Mouse (Mus musculus): ENCODE measurements around the gene Mfap1a. TPM values are rescaled to one million over a fixed set of nuclear protein-coding genes. Genes with fewer than 3 reads are reported as not detected.
"Not testable (repeated sequence)": the region's sequence is repeated elsewhere in the genome, so short reads cannot be mapped to it uniquely, and the experiment has no call there.

Gene Mfap1a
- total and polyA plus RNA-seq, 2 experiments = 1.2 to 9.7 TPM

DNA sequence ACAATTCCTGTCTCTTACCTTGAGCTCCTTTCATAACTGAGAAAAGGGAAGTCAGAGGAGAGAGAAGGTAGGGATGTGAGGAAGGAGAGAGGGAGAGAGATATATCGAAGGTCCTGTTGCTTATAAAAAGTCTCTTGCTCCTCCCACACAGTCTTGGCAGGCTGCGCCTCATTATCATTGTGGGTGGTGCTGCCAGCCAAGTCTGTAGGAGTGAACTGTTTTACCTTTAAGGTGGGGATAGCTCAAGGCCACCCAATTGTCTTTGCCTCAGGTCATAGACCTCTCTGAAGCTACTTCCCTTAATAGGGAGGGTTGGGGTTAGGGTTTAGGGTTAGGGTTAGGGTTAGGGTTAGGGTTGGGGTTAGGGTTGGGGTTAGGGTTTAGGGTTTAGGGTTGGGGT lies 15.5 kb upstream of the Mfap1a start:
- Histone ChIP-seq H3K27ac (replicated peaks; ENCODE audit: insufficient read depth, low read depth, low read length) (no peak overlapping the region), H3K79me2 (ENCODE audit: control insufficient read depth, insufficient read depth, low read length) (no peaks in the 10 kb centered on the region), H3K36me3 (ENCODE audit: control insufficient read depth, insufficient read depth, low read length) (no peaks in the 10 kb centered on the region; the same call in 1 of the 2 replicates), H3K9ac (ENCODE audit: low read depth, low read length) (no peak overlapping the region), H3K27me3 (ENCODE audit: control insufficient read depth, insufficient read depth, low read length) (no peaks in the 10 kb centered on the region), H3K4me3 (ENCODE audit: insufficient read depth, low read depth, low read length) (no peak overlapping the region), H3K4me1 (ENCODE audit: control insufficient read depth, insufficient read depth, low read length) (no peaks in the 10 kb centered on the region)
- WGBS = 89% methylated on average over 2 of the region's 2 CpGs
- DNase-seq (ENCODE audit: extremely low read depth, low read depth, low spot score) = no peak
- TF ChIP-seq CTCF (IDR thresholded peaks at IDR 0.05; ENCODE audit: low read depth, low read length) = no peak
- no peak for TF ChIP-seq POLR2A (IDR thresholded peaks at IDR 0.05; ENCODE audit: extremely low read depth, insufficient read depth, low read length)

GRCm38 (mm10) chr2:121518711-121519110 lies 12.2 kb upstream of the Mfap1a start:
- not testable (repeated sequence) for H3K27me3 ChIP-seq (ENCODE audit: control insufficient read depth, insufficient read depth, low read length); H3K9ac ChIP-seq (ENCODE audit: low read depth, low read length); H3K4me1 ChIP-seq (ENCODE audit: control insufficient read depth, insufficient read depth, low read length); H3K27ac ChIP-seq (replicated peaks; ENCODE audit: insufficient read depth, low read depth, low read length); H3K36me3 ChIP-seq (ENCODE audit: control insufficient read depth, insufficient read depth, low read length); DNase-seq (ENCODE audit: extremely low read depth, low read depth, low spot score); H3K4me3 ChIP-seq (ENCODE audit: insufficient read depth, low read depth, low read length); H3K79me2 ChIP-seq (ENCODE audit: control insufficient read depth, insufficient read depth, low read length)
- 93% methylated on average over 4 of the region's 4 CpGs for WGBS

- H3K9ac ChIP-seq (ENCODE audit: low read depth, low read length) = no peak overlapping the region
- H3K27ac ChIP-seq (replicated peaks; ENCODE audit: insufficient read depth, low read depth, low read length) = no peak overlapping the region
- H3K4me1 ChIP-seq (ENCODE audit: control insufficient read depth, insufficient read depth, low read length) = no peaks in the 10 kb centered on the region
- no peaks in the 10 kb centered on the region; the same call in 1 of the 2 replicates for H3K36me3 ChIP-seq (ENCODE audit: control insufficient read depth, insufficient read depth, low read length)
- no peak overlapping the region for H3K4me3 ChIP-seq (ENCODE audit: insufficient read depth, low read depth, low read length)
- H3K79me2 ChIP-seq (ENCODE audit: control insufficient read depth, insufficient read depth, low read length) = no peaks in the 10 kb centered on the region
- TF ChIP-seq CTCF (IDR thresholded peaks at IDR 0.05; ENCODE audit: low read depth, low read length) = no peak
- TF ChIP-seq POLR2A (IDR thresholded peaks at IDR 0.05; ENCODE audit: extremely low read depth, insufficient read depth, low read length) = no peak
- no peak for DNase-seq (ENCODE audit: extremely low read depth, low read depth, low spot score)
- H3K27me3 ChIP-seq (ENCODE audit: control insufficient read depth, insufficient read depth, low read length) = no peaks in the 10 kb centered on the region
- WGBS = 92% methylated on average over 5 of the region's 5 CpGs
Observed at GRCm38 (mm10) chr2:121518106-121518505, 11.6 kb upstream of the Mfap1a start.

- no peaks in the 10 kb centered on the region for H3K36me3 ChIP-seq (ENCODE audit: control insufficient read depth, insufficient read depth, low read length)
- no peak overlapping the region for H3K27ac ChIP-seq (replicated peaks; ENCODE audit: insufficient read depth, low read depth, low read length)
- WGBS = 92% methylated on average over 4 of the region's 4 CpGs
- no peak overlapping the region for H3K4me3 ChIP-seq (ENCODE audit: insufficient read depth, low read depth, low read length)
- no peaks in the 10 kb centered on the region for H3K79me2 ChIP-seq (ENCODE audit: control insufficient read depth, insufficient read depth, low read length)
- H3K4me1 ChIP-seq (ENCODE audit: control insufficient read depth, insufficient read depth, low read length) = no peaks in the 10 kb centered on the region
- no peaks in the 10 kb centered on the region for H3K27me3 ChIP-seq (ENCODE audit: control insufficient read depth, insufficient read depth, low read length)
- H3K9ac ChIP-seq (ENCODE audit: low read depth, low read length) = no peak overlapping the region
- TF ChIP-seq CTCF (IDR thresholded peaks at IDR 0.05; ENCODE audit: low read depth, low read length) (no peak), POLR2A (IDR thresholded peaks at IDR 0.05; ENCODE audit: extremely low read depth, insufficient read depth, low read length) (no peak)
- DNase-seq (ENCODE audit: extremely low read depth, low read depth, low spot score) = no peak
Observed at GRCm38 (mm10) chr2:121514211-121514610, 7.7 kb upstream of the Mfap1a start.

- 97% methylated on average over 5 of the region's 5 CpGs for WGBS
- DNase-seq (ENCODE audit: extremely low read depth, low read depth, low spot score); H3K4me3 ChIP-seq (ENCODE audit: insufficient read depth, low read depth, low read length); H3K79me2 ChIP-seq (ENCODE audit: control insufficient read depth, insufficient read depth, low read length); H3K36me3 ChIP-seq (ENCODE audit: control insufficient read depth, insufficient read depth, low read length); H3K27me3 ChIP-seq (ENCODE audit: control insufficient read depth, insufficient read depth, low read length); H3K9ac ChIP-seq (ENCODE audit: low read depth, low read length); H3K27ac ChIP-seq (replicated peaks; ENCODE audit: insufficient read depth, low read depth, low read length); H3K4me1 ChIP-seq (ENCODE audit: control insufficient read depth, insufficient read depth, low read length): not testable (repeated sequence)
Observed at GRCm38 (mm10) chr2:121512991-121513765, 6.7 kb upstream of the Mfap1a start.

GRCm38 (mm10) chr2:121511401-121511800 lies 4.9 kb upstream of the Mfap1a start:
- TF ChIP-seq POLR2A (IDR thresholded peaks at IDR 0.05; ENCODE audit: extremely low read depth, insufficient read depth, low read length) = no peak
- no peak for TF ChIP-seq CTCF (IDR thresholded peaks at IDR 0.05; ENCODE audit: low read depth, low read length)
- 94% methylated on average over 8 of the region's 8 CpGs for WGBS
- Histone ChIP-seq H3K36me3 (ENCODE audit: control insufficient read depth, insufficient read depth, low read length) (no peaks in the 10 kb centered on the region), H3K9ac (ENCODE audit: low read depth, low read length) (no peak overlapping the region), H3K27ac (replicated peaks; ENCODE audit: insufficient read depth, low read depth, low read length) (no peak overlapping the region), H3K79me2 (ENCODE audit: control insufficient read depth, insufficient read depth, low read length) (no peaks in the 10 kb centered on the region), H3K27me3 (ENCODE audit: control insufficient read depth, insufficient read depth, low read length) (no peaks in the 10 kb centered on the region), H3K4me1 (ENCODE audit: control insufficient read depth, insufficient read depth, low read length) (no peaks in the 10 kb centered on the region; the same call in 1 of the 2 replicates), H3K4me3 (ENCODE audit: insufficient read depth, low read depth, low read length) (no peak overlapping the region)
- DNase-seq (ENCODE audit: extremely low read depth, low read depth, low spot score) = no peak

Data from liver, adult 2 months (tissue).